Mouse (Mus musculus): Measurements from ENCODE around the gene Rhox4d. TPM values are rescaled to one million over a fixed set of nuclear protein-coding genes. Genes with fewer than 3 reads are reported as not detected.
"Not testable (repeated sequence)": the region's sequence is repeated elsewhere in the genome, so short reads cannot be mapped to it uniquely, and the experiment has no call there.

Gene Rhox4d
- polyA plus RNA-seq (2012; rRNA removed): not detected in 2 replicates

DNA sequence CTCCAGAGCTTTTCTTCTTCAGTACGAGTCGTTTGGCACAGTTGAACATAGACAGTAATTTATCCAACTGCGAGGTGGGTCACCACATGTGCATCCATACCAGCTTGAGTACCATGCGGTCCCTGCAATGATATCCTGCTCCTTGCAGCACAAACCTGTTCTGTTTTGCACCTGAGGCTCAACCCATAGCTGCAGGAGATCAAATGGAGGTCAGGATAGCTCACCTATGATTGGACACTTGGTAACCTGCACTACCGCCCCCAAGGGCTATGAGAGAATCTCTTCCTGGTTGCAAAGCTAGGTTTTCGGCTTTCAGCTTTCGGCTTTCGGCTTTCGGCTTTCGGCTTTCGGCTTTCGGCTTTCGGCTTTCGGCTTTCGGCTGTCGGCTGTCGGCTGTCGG lies at the start of gene Rhox4d:
Gene Rhox4d, plus strand, starts transcription at position 301 of the 400 bp plus-strand sequence.
- not testable (repeated sequence) for H3K27ac ChIP-seq (ENCODE audit: insufficient read depth, low read depth, low read length); H3K4me1 ChIP-seq (ENCODE audit: control insufficient read depth, insufficient read depth, insufficient read length, low read length); H3K36me3 ChIP-seq (ENCODE audit: control insufficient read depth, insufficient read depth, low read length); H3K27me3 ChIP-seq (ENCODE audit: control insufficient read depth, insufficient read depth, low read length); H3K4me3 ChIP-seq (ENCODE audit: low read depth, low read length)
- 90% methylated on average over 17 of the region's 18 CpGs for WGBS

GRCm38 (mm10) chrX:37480037-37480436 lies 34.1 kb upstream of the Rhox4d start, which contains the start of gene Rhox4c:
TSS of gene Rhox4c (plus strand) at chrX:37480337.
- H3K4me3 ChIP-seq (ENCODE audit: low read depth, low read length); H3K4me1 ChIP-seq (ENCODE audit: control insufficient read depth, insufficient read depth, insufficient read length, low read length); H3K27me3 ChIP-seq (ENCODE audit: control insufficient read depth, insufficient read depth, low read length); H3K27ac ChIP-seq (ENCODE audit: insufficient read depth, low read depth, low read length); H3K36me3 ChIP-seq (ENCODE audit: control insufficient read depth, insufficient read depth, low read length): not testable (repeated sequence)
- WGBS: 91% methylated on average over 14 of the region's 14 CpGs

- H3K27ac ChIP-seq (ENCODE audit: insufficient read depth, low read depth, low read length); H3K4me1 ChIP-seq (ENCODE audit: control insufficient read depth, insufficient read depth, insufficient read length, low read length): not testable (repeated sequence)
- 89% methylated on average over 2 of the region's 8 CpGs for WGBS
These were observed 16.0 kb downstream of the Rhox4d start, which contains the start of gene Rhox2e for GRCm38 (mm10) chrX:37530152-37530551. TSS of gene Rhox2e (plus strand) at chrX:37530452.

GRCm38 (mm10) chrX:37541719-37542118 lies 27.6 kb downstream of the Rhox4d start, which contains the start of gene Rhox3e:
TSS of gene Rhox3e (plus strand) at chrX:37542019.
- not testable (repeated sequence) for H3K27me3 ChIP-seq (ENCODE audit: control insufficient read depth, insufficient read depth, low read length); H3K27ac ChIP-seq (ENCODE audit: insufficient read depth, low read depth, low read length); H3K36me3 ChIP-seq (ENCODE audit: control insufficient read depth, insufficient read depth, low read length); H3K4me1 ChIP-seq (ENCODE audit: control insufficient read depth, insufficient read depth, insufficient read length, low read length); H3K4me3 ChIP-seq (ENCODE audit: low read depth, low read length)
- 60% methylated on average over 1 of the region's 4 CpGs for WGBS

More at GRCm38 (mm10) chrX:37530152-37530551, 16.0 kb downstream of the Rhox4d start, which contains the start of gene Rhox2e:
- not testable (repeated sequence) for H3K36me3 ChIP-seq (ENCODE audit: control insufficient read depth, insufficient read depth, low read length); H3K27me3 ChIP-seq (ENCODE audit: control insufficient read depth, insufficient read depth, low read length); H3K4me3 ChIP-seq (ENCODE audit: low read depth, low read length)

- 98% methylated on average over 10 of the region's 18 CpGs for WGBS
- not testable (repeated sequence) for H3K27ac ChIP-seq (ENCODE audit: insufficient read depth, low read depth, low read length); H3K27me3 ChIP-seq (ENCODE audit: control insufficient read depth, insufficient read depth, low read length); H3K4me1 ChIP-seq (ENCODE audit: control insufficient read depth, insufficient read depth, insufficient read length, low read length); H3K36me3 ChIP-seq (ENCODE audit: control insufficient read depth, insufficient read depth, low read length); H3K4me3 ChIP-seq (ENCODE audit: low read depth, low read length)
These were observed 43.0 kb downstream of the Rhox4d start, which contains the start of gene Rhox4e for GRCm38 (mm10) chrX:37557112-37557511. TSS of gene Rhox4e (plus strand) at chrX:37557412.

Other genes with a start within 250 kb of the Rhox4d start
- gene Rhox4a, start 249.0 kb upstream of the Rhox4d start, polyA plus RNA-seq (2012; rRNA removed): not detected in 2 replicates
- not detected in 2 replicates for gene Rhox3a2, start 134.3 kb upstream of the Rhox4d start, polyA plus RNA-seq (2012; rRNA removed)
- not detected in 2 replicates for gene Rhox4a2, start 123.5 kb upstream of the Rhox4d start, polyA plus RNA-seq (2012; rRNA removed)
- not detected in 2 replicates for gene Rhox2b, start 102.3 kb upstream of the Rhox4d start, polyA plus RNA-seq (2012; rRNA removed)
- gene Rhox4b, start 81.9 kb upstream of the Rhox4d start, polyA plus RNA-seq (2012; rRNA removed): not detected in 2 replicates
- gene Rhox2c, start 60.7 kb upstream of the Rhox4d start, polyA plus RNA-seq (2012; rRNA removed): not detected in 2 replicates
- not detected in 2 replicates for gene Rhox3c, start 55.8 kb upstream of the Rhox4d start, polyA plus RNA-seq (2012; rRNA removed)
- gene Rhox4c, start 34.0 kb upstream of the Rhox4d start, polyA plus RNA-seq (2012; rRNA removed): not detected in 2 replicates
- gene Rhox2d, start 20.9 kb upstream of the Rhox4d start, polyA plus RNA-seq (2012; rRNA removed): not detected in 2 replicates
- not detected in 2 replicates for gene Rhox2e, start 16.1 kb downstream of the Rhox4d start, polyA plus RNA-seq (2012; rRNA removed)
- not detected in 2 replicates for gene Rhox3e, start 27.7 kb downstream of the Rhox4d start, polyA plus RNA-seq (2012; rRNA removed)
- not detected in 2 replicates for gene Rhox4e, start 43.1 kb downstream of the Rhox4d start, polyA plus RNA-seq (2012; rRNA removed)
- gene Rhox2f, start 57.0 kb downstream of the Rhox4d start, polyA plus RNA-seq (2012; rRNA removed): not detected in 2 replicates
- not detected in 2 replicates for gene Rhox3f, start 66.6 kb downstream of the Rhox4d start, polyA plus RNA-seq (2012; rRNA removed)
- not detected in 2 replicates for gene Rhox4f, start 93.3 kb downstream of the Rhox4d start, polyA plus RNA-seq (2012; rRNA removed)
- not detected in 2 replicates for gene Rhox3g, start 114.3 kb downstream of the Rhox4d start, polyA plus RNA-seq (2012; rRNA removed)
- not detected in 2 replicates for gene Rhox2g, start 129.1 kb downstream of the Rhox4d start, polyA plus RNA-seq (2012; rRNA removed)
- not detected in 2 replicates for gene Rhox4g, start 137.0 kb downstream of the Rhox4d start, polyA plus RNA-seq (2012; rRNA removed)
- gene Rhox3h, start 154.4 kb downstream of the Rhox4d start, polyA plus RNA-seq (2012; rRNA removed): not detected in 2 replicates
- gene Rhox2h, start 158.9 kb downstream of the Rhox4d start, polyA plus RNA-seq (2012; rRNA removed): not detected in 2 replicates